Mouse (Mus musculus) MEL (cell line): ENCODE data around the gene Urad.

Experiments
- CTCF ChIP-seq, 3 experiments: IDR thresholded peaks in 2 of 3; conservative IDR thresholded peaks in 1 of 3; 2 replicates each; pipeline ENCODE4 v1.5.1; 2011 to 2012; ENCODE audit warnings: low read length in 3 of 3, low read depth in 2 of 3, mild to moderate bottlenecking in 2 of 3, improper control_type of control experiment in 1 of 3, inconsistent platforms in 1 of 3, mixed read lengths in 1 of 3, moderate library complexity in 1 of 3; ENCODE audit not compliant: control insufficient read depth in 1 of 3, insufficient read depth in 1 of 3, poor library complexity in 1 of 3, severe bottlenecking in 1 of 3
- E2F4 ChIP-seq: IDR thresholded peaks from 2 replicates; pipeline ENCODE4 v1.6.1; 2011; ENCODE audit warnings: low read depth, low read length, improper control_type of control experiment, borderline replicate concordance
- USF2 ChIP-seq, 2 experiments: IDR thresholded peaks; 2 replicates each; pipeline ENCODE4 v1.6.1; 2011 to 2012; ENCODE audit warnings: improper control_type of control experiment in 2 of 2, low read length in 2 of 2, borderline replicate concordance in 1 of 2, inconsistent platforms in 1 of 2, low read depth in 1 of 2, mild to moderate bottlenecking in 1 of 2; ENCODE audit not compliant: insufficient read depth in 1 of 2

GRCm38 (mm10) chr5:147331547-147331946 lies 9.3 kb upstream of the Urad start:
- TF ChIP-seq CTCF (IDR thresholded peaks at IDR 0.05 in 2 of 3, conservative IDR thresholded peaks at IDR 0.05 in 1 of 3; ENCODE audit: control insufficient read depth in 1 of 3, insufficient read depth in 1 of 3, low read depth in 2 of 3, low read length in 3 of 3, poor library complexity in 1 of 3, severe bottlenecking in 1 of 3) (peak; percentile 60 to 68 (median 67)), USF2 (IDR thresholded peaks at IDR 0.05; ENCODE audit: borderline replicate concordance in 1 of 2, insufficient read depth in 1 of 2, low read depth in 1 of 2, low read length in 2 of 2) (no peak), E2F4 (no peak)
